Mouse (Mus musculus) hindbrain, embryonic 12.5 days (tissue): ENCODE data around the gene Mrpl45. TPM values are rescaled to one million over a fixed set of nuclear protein-coding genes. Genes with fewer than 3 reads are reported as not detected.

Experiments used
- polyA plus RNA-seq: library from polyadenylated mRNA; unstranded; fragments of >200 nt; fragmentation: Nextera tagmentation; extraction: Ambion mirVana; gene quantifications from 2 replicates; pipeline ENCODE4 v1.2.1, GENCODE M21; 2016

Gene Mrpl45
- polyA plus RNA-seq, 1 experiment from 2014 or later: 44.9 TPM

Other genes starting within 250 kb of the Mrpl45 start
- 0.10 TPM in 1 of 2 replicates, not detected in the other for gene Tbx21, start 200.4 kb upstream of the Mrpl45 start, polyA plus RNA-seq
- gene Tbkbp1, start 164.2 kb upstream of the Mrpl45 start, polyA plus RNA-seq: 10.1 and 10.5 TPM in 2 replicates
- gene Kpnb1, start 127.8 kb upstream of the Mrpl45 start, polyA plus RNA-seq: 53.9 and 57.8 TPM in 2 replicates
- 119 and 133 TPM in 2 replicates for gene Npepps, start 35.1 kb upstream of the Mrpl45 start, polyA plus RNA-seq
- gene Gpr179, start 36.4 kb downstream of the Mrpl45 start, polyA plus RNA-seq: 0.17 and 0.22 TPM in 2 replicates
- gene Socs7, start 46.8 kb downstream of the Mrpl45 start, polyA plus RNA-seq: 7.0 and 9.1 TPM in 2 replicates
- 9.3 and 10.0 TPM in 2 replicates for gene Arhgap23, start 99.8 kb downstream of the Mrpl45 start, polyA plus RNA-seq
- gene 4933428G20Rik, start 184.6 kb downstream of the Mrpl45 start, polyA plus RNA-seq: 0.85 and 0.94 TPM in 2 replicates